Mouse (Mus musculus): ENCODE data around the gene Dhx58. TPM values are rescaled to one million over a fixed set of nuclear protein-coding genes. Genes with fewer than 3 reads are reported as not detected.

Dhx58 gene
- polyA plus RNA-seq, 1 experiment from 2014 or later, result 3.8 TPM

- Histone ChIP-seq H3K36me3 (no peaks in the 10 kb centered on the region), H3K9me3 (no peaks in the 10 kb centered on the region), H3K9ac (no peak overlapping the region), H3K4me2 (no peak overlapping the region), H3K4me3 (no peak overlapping the region), H3K4me1 (peaks cover 6% of the 10 kb centered on the region; the same call in 1 of the 2 replicates), H3K27me3 (peaks cover 19% of the 10 kb centered on the region; the same call in 1 of the 2 replicates), H3K27ac (no peak overlapping the region)
- 65% methylated on average over 7 of the region's 7 CpGs for WGBS
- ATAC-seq (ENCODE audit: borderline replicate concordance, extremely low read depth, low FRiP score, low TSS enrichment), result no peak
Observed at GRCm38 (mm10) chr11:100690389-100690788, 13.7 kb downstream of the Dhx58 start.

- Histone ChIP-seq H3K9me3 (no peaks in the 10 kb centered on the region), H3K27me3 (peaks cover 19% of the 10 kb centered on the region; the same call in 1 of the 2 replicates), H3K9ac (no peak overlapping the region), H3K27ac (no peak overlapping the region), H3K36me3 (no peaks in the 10 kb centered on the region), H3K4me2 (no peak overlapping the region), H3K4me3 (no peak overlapping the region), H3K4me1 (peaks cover 6% of the 10 kb centered on the region; the same call in 1 of the 2 replicates)
- WGBS, result 67% methylated on average over 4 of the region's 4 CpGs
- ATAC-seq (ENCODE audit: borderline replicate concordance, extremely low read depth, low FRiP score, low TSS enrichment), result no peak
Observed at GRCm38 (mm10) chr11:100688443-100688842, 15.6 kb downstream of the Dhx58 start.

- 56% methylated on average over 7 of the region's 7 CpGs for WGBS
- Histone ChIP-seq H3K36me3 (no peaks in the 10 kb centered on the region), H3K9ac (no peak overlapping the region)
Observed at GRCm38 (mm10) chr11:100687265-100687664, 16.8 kb downstream of the Dhx58 start.

GRCm38 (mm10) chr11:100685371-100685770 lies 18.7 kb downstream of the Dhx58 start:
- Histone ChIP-seq H3K27me3 (no peaks in the 10 kb centered on the region), H3K4me1 (no peaks in the 10 kb centered on the region), H3K36me3 (no peaks in the 10 kb centered on the region), H3K27ac (no peak overlapping the region), H3K9me3 (no peaks in the 10 kb centered on the region), H3K4me2 (no peak overlapping the region), H3K4me3 (no peak overlapping the region), H3K9ac (no peak overlapping the region)
- WGBS, result 85% methylated on average over 2 of the region's 3 CpGs
- no peak for ATAC-seq (ENCODE audit: borderline replicate concordance, extremely low read depth, low FRiP score, low TSS enrichment)

More at GRCm38 (mm10) chr11:100687265-100687664, 16.8 kb downstream of the Dhx58 start:
- no peak for ATAC-seq (ENCODE audit: borderline replicate concordance, extremely low read depth, low FRiP score, low TSS enrichment)
- H3K4me1 ChIP-seq, result peaks cover 5% of the 10 kb centered on the region; the same call in 1 of the 2 replicates
- H3K27ac ChIP-seq, result no peak overlapping the region
- no peaks in the 10 kb centered on the region for H3K9me3 ChIP-seq
- H3K4me2 ChIP-seq, result no peak overlapping the region
- no peak overlapping the region for H3K4me3 ChIP-seq
- peaks cover 15% of the 10 kb centered on the region; the same call in 1 of the 2 replicates for H3K27me3 ChIP-seq

- no peaks in the 10 kb centered on the region for H3K36me3 ChIP-seq
- no peaks in the 10 kb centered on the region for H3K4me1 ChIP-seq
- H3K9ac ChIP-seq, result no peak overlapping the region
- H3K27ac ChIP-seq, result no peak overlapping the region
- H3K27me3 ChIP-seq, result no peaks in the 10 kb centered on the region
- no peak for ATAC-seq (ENCODE audit: borderline replicate concordance, extremely low read depth, low FRiP score, low TSS enrichment)
- H3K4me2 ChIP-seq, result no peak overlapping the region
- 57% methylated on average over 2 of the region's 2 CpGs for WGBS
- no peaks in the 10 kb centered on the region for H3K9me3 ChIP-seq
- H3K4me3 ChIP-seq, result no peak overlapping the region
Observed at GRCm38 (mm10) chr11:100684084-100684483, 20.0 kb downstream of the Dhx58 start.

- Histone ChIP-seq H3K27me3 (no peaks in the 10 kb centered on the region), H3K9me3 (no peaks in the 10 kb centered on the region), H3K4me3 (no peak overlapping the region), H3K4me1 (no peaks in the 10 kb centered on the region), H3K27ac (no peak overlapping the region), H3K4me2 (no peak overlapping the region), H3K9ac (no peak overlapping the region), H3K36me3 (no peaks in the 10 kb centered on the region)
- no peak for ATAC-seq (ENCODE audit: borderline replicate concordance, extremely low read depth, low FRiP score, low TSS enrichment)
- 71% methylated on average over 5 of the region's 5 CpGs for WGBS
Observed at GRCm38 (mm10) chr11:100682526-100682925, 21.5 kb downstream of the Dhx58 start.

GRCm38 (mm10) chr11:100681826-100682225 lies 22.2 kb downstream of the Dhx58 start:
- ATAC-seq (ENCODE audit: borderline replicate concordance, extremely low read depth, low FRiP score, low TSS enrichment), result no peak
- Histone ChIP-seq H3K4me1 (no peaks in the 10 kb centered on the region), H3K9ac (no peak overlapping the region), H3K27me3 (no peaks in the 10 kb centered on the region), H3K9me3 (no peaks in the 10 kb centered on the region), H3K4me2 (no peak overlapping the region), H3K27ac (no peak overlapping the region), H3K4me3 (no peak overlapping the region), H3K36me3 (no peaks in the 10 kb centered on the region)
- 74% methylated on average over 5 of the region's 5 CpGs for WGBS

- 42% methylated on average over 7 of the region's 7 CpGs for WGBS
- H3K27ac ChIP-seq, result no peak overlapping the region
- no peak overlapping the region for H3K9ac ChIP-seq
- H3K27me3 ChIP-seq, result peaks cover 13% of the 10 kb centered on the region
- H3K4me3 ChIP-seq, result no peak overlapping the region
- H3K9me3 ChIP-seq, result no peaks in the 10 kb centered on the region
- no peak for ATAC-seq (ENCODE audit: borderline replicate concordance, extremely low read depth, low FRiP score, low TSS enrichment)
- no peaks in the 10 kb centered on the region for H3K36me3 ChIP-seq
- H3K4me2 ChIP-seq, result no peak overlapping the region
- peaks cover 4% of the 10 kb centered on the region; the same call in 1 of the 2 replicates for H3K4me1 ChIP-seq
Observed at GRCm38 (mm10) chr11:100677810-100678209, 26.3 kb downstream of the Dhx58 start.

- Histone ChIP-seq H3K9me3 (no peaks in the 10 kb centered on the region), H3K9ac (peak overlapping the region; percentile 22; the same call in 1 of the 2 replicates), H3K4me3 (no peak overlapping the region), H3K4me1 (peaks cover 4% of the 10 kb centered on the region; the same call in 1 of the 2 replicates), H3K27ac (no peak overlapping the region), H3K27me3 (peaks cover 28% of the 10 kb centered on the region), H3K4me2 (peak overlapping the region; percentile 30), H3K36me3 (no peaks in the 10 kb centered on the region)
- WGBS, result 2% methylated on average over 23 of the region's 23 CpGs
- ATAC-seq (ENCODE audit: borderline replicate concordance, extremely low read depth, low FRiP score, low TSS enrichment), result peak; percentile 75; the same call in 1 of the 2 replicates
Observed at GRCm38 (mm10) chr11:100673169-100673568, 30.9 kb downstream of the Dhx58 start.

GRCm38 (mm10) chr11:100671956-100672355 lies 32.1 kb downstream of the Dhx58 start:
- H3K9me3 ChIP-seq, result no peaks in the 10 kb centered on the region
- no peak for ATAC-seq (ENCODE audit: borderline replicate concordance, extremely low read depth, low FRiP score, low TSS enrichment)
- no peaks in the 10 kb centered on the region for H3K36me3 ChIP-seq
- no peak overlapping the region for H3K9ac ChIP-seq
- peaks cover 4% of the 10 kb centered on the region; the same call in 1 of the 2 replicates for H3K4me1 ChIP-seq
- no peak overlapping the region for H3K4me2 ChIP-seq
- WGBS, result 53% methylated on average over 2 of the region's 2 CpGs
- H3K27me3 ChIP-seq, result peaks cover 28% of the 10 kb centered on the region
- H3K27ac ChIP-seq, result no peak overlapping the region
- H3K4me3 ChIP-seq, result no peak overlapping the region

GRCm38 (mm10) chr11:100671049-100671448 lies 33.0 kb downstream of the Dhx58 start:
- no peak overlapping the region for H3K4me3 ChIP-seq
- WGBS, result 76% methylated on average over 1 of the region's 1 CpGs
- H3K9ac ChIP-seq, result no peak overlapping the region
- H3K36me3 ChIP-seq, result no peaks in the 10 kb centered on the region
- no peak overlapping the region for H3K27ac ChIP-seq
- no peak for ATAC-seq (ENCODE audit: borderline replicate concordance, extremely low read depth, low FRiP score, low TSS enrichment)
- peaks cover 28% of the 10 kb centered on the region for H3K27me3 ChIP-seq
- H3K9me3 ChIP-seq, result no peaks in the 10 kb centered on the region
- peaks cover 4% of the 10 kb centered on the region; the same call in 1 of the 2 replicates for H3K4me1 ChIP-seq
- H3K4me2 ChIP-seq, result no peak overlapping the region

- no peak for ATAC-seq (ENCODE audit: borderline replicate concordance, extremely low read depth, low FRiP score, low TSS enrichment)
- no peak overlapping the region for H3K4me2 ChIP-seq
- 56% methylated on average over 10 of the region's 10 CpGs for WGBS
- no peak overlapping the region for H3K4me3 ChIP-seq
- H3K4me1 ChIP-seq, result no peaks in the 10 kb centered on the region
- H3K36me3 ChIP-seq, result no peaks in the 10 kb centered on the region
- H3K27me3 ChIP-seq, result no peaks in the 10 kb centered on the region
- H3K9ac ChIP-seq, result no peak overlapping the region
- H3K9me3 ChIP-seq, result no peaks in the 10 kb centered on the region
- no peak overlapping the region for H3K27ac ChIP-seq
Observed at GRCm38 (mm10) chr11:100659806-100660205, 44.3 kb downstream of the Dhx58 start.

GRCm38 (mm10) chr11:100656458-100656857 lies 47.6 kb downstream of the Dhx58 start:
- H3K4me3 ChIP-seq, result no peak overlapping the region
- no peak for ATAC-seq (ENCODE audit: borderline replicate concordance, extremely low read depth, low FRiP score, low TSS enrichment)
- 9% methylated on average over 6 of the region's 6 CpGs for WGBS
- H3K36me3 ChIP-seq, result no peaks in the 10 kb centered on the region
- H3K4me2 ChIP-seq, result no peak overlapping the region
- no peaks in the 10 kb centered on the region for H3K9me3 ChIP-seq
- H3K4me1 ChIP-seq, result no peaks in the 10 kb centered on the region
- H3K9ac ChIP-seq, result no peak overlapping the region
- H3K27ac ChIP-seq, result no peak overlapping the region
- H3K27me3 ChIP-seq, result peaks cover 5% of the 10 kb centered on the region

Measured in lung, embryonic 15.5 days (tissue).